Mouse (Mus musculus) heart, postnatal 14 days (tissue): ENCODE data around the gene Dagla. TPM values are rescaled to one million over a fixed set of nuclear protein-coding genes. Genes with fewer than 3 reads are reported as not detected.

Experiments
- DNase-seq, 2 experiments: peaks; one replicate each; pipeline ENCODE4 v3.0.0; 2021 to 2022
- intact Hi-C: fragments of 180-260 bp; cut with DNase I; formaldehyde crosslinking; loops from one replicate; pipeline ENCODE4 v1.15.1; 2025
- total RNA-seq, 2 experiments: library from RNA; stranded (reverse); gene quantifications; 2 replicates each; pipeline ENCODE4 v1.2.3; 2021

Dagla gene
- total RNA-seq, 2 experiments from 2014 or later: 3.0 to 3.5 TPM

GRCm38 (mm10) chr19:10312072-10312471, 7.4 kb upstream of the Dagla start:
- intact Hi-C loops: no loop called here
- DNase-seq: no peak

- intact Hi-C loops: no loop called here
- DNase-seq: no peak
Measured at GRCm38 (mm10) chr19:10308990-10309389, 4.3 kb upstream of the Dagla start.

GRCm38 (mm10) chr19:10307941-10308340, 3.3 kb upstream of the Dagla start:
- intact Hi-C loops: no loop called here
- DNase-seq: no peak

GRCm38 (mm10) chr19:10307351-10307750, 2.7 kb upstream of the Dagla start:
- intact Hi-C loops: no loop called here
- DNase-seq: no peak

GRCm38 (mm10) chr19:10306521-10307243, 2.0 kb upstream of the Dagla start:
- DNase-seq: no peak
- intact Hi-C loops: no loop called here

- intact Hi-C loops: loop anchor here (1.0 kb wide), 1 partner anchor 39 kb away; no protein-coding TSS in a partner anchor
- DNase-seq: no peak
Measured at GRCm38 (mm10) chr19:10305640-10306039, 963 bp upstream of the Dagla start.

- intact Hi-C loops: no loop called here
Measured at GRCm38 (mm10) chr19:10304395-10304794, 282 bp downstream of the Dagla start.

GRCm38 (mm10) chr19:10302852-10303251, 1.8 kb downstream of the Dagla start:
- DNase-seq: no peak
- intact Hi-C loops: no loop called here

More at GRCm38 (mm10) chr19:10304395-10304794, 282 bp downstream of the Dagla start:
- no peak for DNase-seq

GRCm38 (mm10) chr19:10301866-10302356, 2.8 kb downstream of the Dagla start:
- intact Hi-C loops: no loop called here
- DNase-seq: no peak

- intact Hi-C loops: no loop called here
- DNase-seq: no peak
Measured at GRCm38 (mm10) chr19:10301263-10301662, 3.4 kb downstream of the Dagla start.

GRCm38 (mm10) chr19:10300809-10301208, 3.9 kb downstream of the Dagla start:
- DNase-seq: no peak
- intact Hi-C loops: no loop called here

- intact Hi-C loops: no loop called here
- DNase-seq: no peak
Measured at GRCm38 (mm10) chr19:10298268-10298667, 6.4 kb downstream of the Dagla start.

- intact Hi-C loops: no loop called here
- peak; percentile 70 to 73 for DNase-seq
Measured at GRCm38 (mm10) chr19:10297041-10297503, 7.6 kb downstream of the Dagla start.

GRCm38 (mm10) chr19:10296306-10296705, 8.4 kb downstream of the Dagla start:
- peak in 1 of 2 experiments; percentile 54 for DNase-seq

GRCm38 (mm10) chr19:10294631-10295562, 9.8 kb downstream of the Dagla start:
- intact Hi-C loops: no loop called here
- DNase-seq: peak; percentile 58 to 61

More at GRCm38 (mm10) chr19:10296306-10296705, 8.4 kb downstream of the Dagla start:
- intact Hi-C loops: no loop called here

- DNase-seq: no peak
- intact Hi-C loops: no loop called here
Measured at GRCm38 (mm10) chr19:10293987-10294386, 10.7 kb downstream of the Dagla start.

GRCm38 (mm10) chr19:10291896-10292490, 12.7 kb downstream of the Dagla start:
- intact Hi-C loops: no loop called here
- DNase-seq: no peak

GRCm38 (mm10) chr19:10290153-10290945, 14.3 kb downstream of the Dagla start:
- intact Hi-C loops: no loop called here
- peak in 1 of 2 experiments; percentile 68 for DNase-seq

GRCm38 (mm10) chr19:10289609-10290150, 15.0 kb downstream of the Dagla start:
- no peak for DNase-seq
- intact Hi-C loops: no loop called here
